Comparison of ENCODE assay signal across 16 mouse cellular contexts in the genomic region with DNA sequence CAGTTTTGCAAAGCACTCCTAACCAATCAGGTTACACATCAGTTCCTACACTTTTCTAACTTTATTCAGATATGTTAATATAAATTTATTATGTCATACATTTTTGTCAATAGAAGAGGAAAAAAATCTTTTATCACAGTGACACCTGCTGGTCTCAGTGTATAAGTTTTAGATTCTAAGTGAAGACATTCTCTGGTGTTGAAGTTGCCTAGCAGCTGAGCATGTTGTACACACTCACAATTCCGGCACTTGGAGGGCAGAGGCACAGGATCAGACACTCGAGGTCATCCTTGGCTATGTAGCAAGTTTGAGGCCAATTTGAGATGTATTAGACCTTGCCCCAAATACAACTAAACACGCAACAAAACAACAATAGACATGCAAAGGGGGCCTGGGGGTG. TPM values are rescaled to one million over a fixed set of nuclear protein-coding genes. Genes with fewer than 3 reads are reported as not detected.
DNase-seq lines count a peak whose midpoint lies in the region; ATAC-seq and TF ChIP-seq lines count a peak whose summit lies in the region.
"Had no signal": no experiment of that assay in that cellular context is flagged by ENCODE, and none has a peak within 500 bp of the region (broad histone marks: within the 10 kb centered on the region; RNA-seq: fewer than 3 reads in every experiment).

No protein-coding gene starts in this region.

- no peak overlapping the region for H3K4me2 ChIP-seq in intestine, postnatal 0 days (replicated peaks; ENCODE audit: low read depth)
- H3K4me2 ChIP-seq in intestine, embryonic 15.5 days (replicated peaks): no peak overlapping the region
- H3K4me2 ChIP-seq in midbrain, embryonic 14.5 days (ENCODE audit: low read length): no peak overlapping the region
- H3K4me2 ChIP-seq: embryonic facial prominence, embryonic 13.5 days; limb, embryonic 15.5 days had no signal

- no peaks in the 10 kb centered on the region for H3K36me3 ChIP-seq in intestine, postnatal 0 days (ENCODE audit: control insufficient read depth, insufficient read depth)
- no peaks in the 10 kb centered on the region for H3K36me3 ChIP-seq in intestine, embryonic 15.5 days
- peaks cover 5% of the 10 kb centered on the region; the same call in 1 of the 2 replicates for H3K36me3 ChIP-seq in midbrain, embryonic 14.5 days (ENCODE audit: control insufficient read depth, insufficient read depth, low read length)
- H3K36me3 ChIP-seq in midbrain, embryonic 10.5 days: peaks cover under 1% of the 10 kb centered on the region; the same call in 1 of the 2 replicates
- H3K36me3 ChIP-seq: embryonic facial prominence, embryonic 13.5 days; limb, embryonic 15.5 days had no signal

- no peak overlapping the region for H3K4me3 ChIP-seq in intestine, postnatal 0 days (ENCODE audit: low read depth, low read length)
- no peak overlapping the region for H3K4me3 ChIP-seq in intestine, embryonic 15.5 days (replicated peaks)
- no peak overlapping the region for H3K4me3 ChIP-seq in midbrain, embryonic 14.5 days (replicated peaks; ENCODE audit: low read depth, low read length)
- no peak overlapping the region for H3K4me3 ChIP-seq in midbrain, embryonic 10.5 days
- H3K4me3 ChIP-seq: embryonic facial prominence, embryonic 13.5 days; hindbrain, embryonic 10.5 days; limb, embryonic 15.5 days had no signal

- H3K4me1 ChIP-seq in intestine, postnatal 0 days (replicated peaks; ENCODE audit: control insufficient read depth, insufficient read depth, low read length): no peaks in the 10 kb centered on the region
- H3K4me1 ChIP-seq in intestine, embryonic 15.5 days (replicated peaks): no peaks in the 10 kb centered on the region
- H3K4me1 ChIP-seq in midbrain, embryonic 14.5 days (ENCODE audit: control insufficient read depth, insufficient read depth, low read length): no peaks in the 10 kb centered on the region
- H3K4me1 ChIP-seq in midbrain, embryonic 10.5 days: peaks cover 10% of the 10 kb centered on the region
- H3K4me1 ChIP-seq: embryonic facial prominence, embryonic 13.5 days; limb, embryonic 15.5 days had no signal

- no peak overlapping the region for H3K9ac ChIP-seq in intestine, postnatal 0 days (ENCODE audit: low read depth, low read length)
- no peak overlapping the region for H3K9ac ChIP-seq in intestine, embryonic 15.5 days
- H3K9ac ChIP-seq in midbrain, embryonic 14.5 days (replicated peaks; ENCODE audit: low read length): no peak overlapping the region
- H3K9ac ChIP-seq: embryonic facial prominence, embryonic 13.5 days; limb, embryonic 15.5 days had no signal

- no peaks in the 10 kb centered on the region for H3K9me3 ChIP-seq in intestine, postnatal 0 days (ENCODE audit: control insufficient read depth)
- H3K9me3 ChIP-seq in intestine, embryonic 15.5 days: no peaks in the 10 kb centered on the region
- no peaks in the 10 kb centered on the region for H3K9me3 ChIP-seq in midbrain, embryonic 14.5 days (ENCODE audit: control insufficient read depth, low read length)
- H3K9me3 ChIP-seq in midbrain, embryonic 10.5 days (replicated peaks): no peaks in the 10 kb centered on the region
- H3K9me3 ChIP-seq: embryonic facial prominence, embryonic 13.5 days; hindbrain, embryonic 10.5 days; limb, embryonic 15.5 days had no signal

- H3K27me3 ChIP-seq in intestine, postnatal 0 days (replicated peaks; ENCODE audit: control insufficient read depth, insufficient read depth, low read length): no peaks in the 10 kb centered on the region
- no peaks in the 10 kb centered on the region for H3K27me3 ChIP-seq in intestine, embryonic 15.5 days (replicated peaks)
- H3K27me3 ChIP-seq in midbrain, embryonic 14.5 days (ENCODE audit: control insufficient read depth, insufficient read depth, low read length): no peaks in the 10 kb centered on the region
- H3K27me3 ChIP-seq in midbrain, embryonic 10.5 days (ENCODE audit: low read depth, poor library complexity, severe bottlenecking): no peaks in the 10 kb centered on the region
- H3K27me3 ChIP-seq: embryonic facial prominence, embryonic 13.5 days; limb, embryonic 15.5 days had no signal

- 64% methylated on average over 3 of the region's 3 CpGs for WGBS in intestine, postnatal 0 days
- WGBS in intestine, embryonic 15.5 days: 70% methylated on average over 3 of the region's 3 CpGs
- WGBS in midbrain, embryonic 14.5 days: 51% methylated on average over 3 of the region's 3 CpGs
- 74% methylated on average over 3 of the region's 3 CpGs for WGBS in midbrain, embryonic 10.5 days

- no peak overlapping the region for H3K27ac ChIP-seq in intestine, postnatal 0 days (ENCODE audit: low read depth, low read length)
- no peak overlapping the region for H3K27ac ChIP-seq in intestine, embryonic 15.5 days
- H3K27ac ChIP-seq in midbrain, embryonic 14.5 days (replicated peaks; ENCODE audit: low read depth, low read length): no peak overlapping the region
- H3K27ac ChIP-seq in midbrain, embryonic 10.5 days (replicated peaks): no peak overlapping the region
- H3K27ac ChIP-seq: embryonic facial prominence, embryonic 13.5 days; hindbrain, embryonic 10.5 days; limb, embryonic 15.5 days had no signal

- no peak for ATAC-seq in intestine, postnatal 0 days
- ATAC-seq in intestine, embryonic 15.5 days: no peak
- no peak for ATAC-seq in midbrain, embryonic 14.5 days (ENCODE audit: low FRiP score, low TSS enrichment)

- DNase-seq in embryo, embryonic 10.5 days (ENCODE audit: low spot score): peak; percentile 37
- no peak for DNase-seq in embryo, embryonic 9.5 days (ENCODE audit: extremely low spot score)
- peak; percentile 72 for DNase-seq in midbrain, embryonic 14.5 days
- DNase-seq in midbrain, embryonic 10.5 days (ENCODE audit: low spot score): no peak
- DNase-seq in retina, postnatal 1 day: peak; percentile 32
- no peak for DNase-seq in right cerebral cortex, postnatal 14 days
- DNase-seq: adrenal gland, postnatal 14 days; B cell, adult 2 months; cerebellum, adult 18-20 months; kidney, postnatal 10 days; thymus, postnatal 25 days had no signal

- TF ChIP-seq CTCF in intestine, postnatal 0 days (IDR thresholded peaks at IDR 0.05; ENCODE audit: low read depth): peak; percentile 41

RNA-seq across cellular contexts. Expression of gene Bloc1s5, which starts 37.8 kb away (rescaled TPM):
- 10.6 and 11.4 TPM in 2 replicates for polyA plus RNA-seq in intestine, postnatal 0 days (2015; fragmentation: Nextera tagmentation; extraction: Ambion mirVana)
- polyA plus RNA-seq in intestine, embryonic 15.5 days (2015; fragmentation: Nextera tagmentation; extraction: Ambion mirVana): 14.3 and 15.9 TPM in 2 replicates
- 21.6 and 25.5 TPM in 2 replicates for polyA plus RNA-seq in midbrain, embryonic 14.5 days (2014; fragmentation: Nextera tagmentation; extraction: Ambion mirVana)
- polyA plus RNA-seq in midbrain, embryonic 10.5 days (2016; fragmentation: Nextera tagmentation; extraction: Ambion mirVana): 26.7 and 27.8 TPM in 2 replicates

Comparison
In these comparisons a context has a peak if more than half of its experiments do, and no peak if none do; other contexts are left out.
1. DNase-seq: peak in embryo, embryonic 10.5 days (single experiment), midbrain, embryonic 14.5 days (single experiment) and retina, postnatal 1 day (single experiment); none in embryo, embryonic 9.5 days (single experiment), midbrain, embryonic 10.5 days (single experiment) and right cerebral cortex, postnatal 14 days (single experiment).